In genomic region chr17:33775287-33775686, GRCm38 (mm10) we compare ENCODE assay signal across 17 mouse cellular contexts.
"Had no signal": no experiment of that assay in that cellular context is flagged by ENCODE, and none has a peak within 500 bp of the region (broad histone marks: within the 10 kb centered on the region; RNA-seq: fewer than 3 reads in every experiment).

No protein-coding gene starts in this region.

- H3K27me3 ChIP-seq: stomach, embryonic 15.5 days had no signal

- H3K4me3 ChIP-seq: layer of hippocampus, adult 2 months; stomach, embryonic 15.5 days had no signal

- DNase-seq: kidney, adult 11 months; layer of hippocampus, adult 9-11 months; lung, embryonic 14.5 days; lung, postnatal 10 days; lung, postnatal 36 days; midbrain, embryonic 14.5 days; right cerebral cortex, adult 18-20 months; right cerebral cortex, postnatal 14 days; right cerebral cortex, postnatal 4 days; spleen, adult 18-20 months; thymus, postnatal 25 days had no signal

- ATAC-seq: hindbrain, postnatal 0 days; inflammation-experienced regulatory T-cells, adult 6 months had no signal

- H3K27ac ChIP-seq: hindbrain, postnatal 0 days; layer of hippocampus, adult 2 months; liver, embryonic 14.5 days; stomach, embryonic 15.5 days had no signal

- H3K9ac ChIP-seq: liver, embryonic 14.5 days; lung, embryonic 14.5 days; stomach, embryonic 15.5 days had no signal

- H3K9me3 ChIP-seq: stomach, embryonic 15.5 days had no signal

- H3K4me2 ChIP-seq: lung, embryonic 14.5 days; midbrain, embryonic 11.5 days; stomach, embryonic 15.5 days had no signal
